In the genomic region with DNA sequence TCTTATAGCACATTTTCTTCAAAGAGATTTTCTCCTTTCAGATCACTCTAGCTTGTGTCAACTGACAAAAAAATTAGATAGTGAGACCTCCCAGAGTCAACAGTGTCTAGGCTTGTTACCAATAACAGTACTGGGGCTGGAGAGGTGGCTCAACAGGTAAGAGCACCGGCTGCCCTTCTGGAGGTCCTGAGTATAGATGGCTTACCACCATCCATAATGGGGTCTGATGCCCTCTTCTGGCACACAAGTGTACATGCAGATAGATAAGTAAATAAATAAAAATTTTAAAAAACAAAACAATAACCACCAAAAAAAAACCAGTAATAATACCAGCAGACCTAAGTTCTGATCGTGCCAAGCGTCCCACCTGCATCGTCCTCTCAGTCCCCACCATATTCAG, we compare ENCODE assay signal across 15 mouse cellular contexts.
DNase-seq lines count a peak whose midpoint lies in the region.
"Had no signal": no experiment of that assay in that cellular context is flagged by ENCODE, and none has a peak within 500 bp of the region (broad histone marks: within the 10 kb centered on the region; RNA-seq: fewer than 3 reads in every experiment).

No protein-coding gene starts in this region.

- no peak overlapping the region for H3K27ac ChIP-seq in forebrain, embryonic 10.5 days
- H3K27ac ChIP-seq: hindbrain, embryonic 10.5 days; liver, embryonic 15.5 days; midbrain, embryonic 10.5 days; neural tube, embryonic 12.5 days had no signal

- no peak overlapping the region for H3K4me3 ChIP-seq in forebrain, embryonic 10.5 days
- H3K4me3 ChIP-seq: hindbrain, embryonic 10.5 days; liver, embryonic 15.5 days; midbrain, embryonic 10.5 days; neural tube, embryonic 12.5 days had no signal

- no peaks in the 10 kb centered on the region for H3K36me3 ChIP-seq in forebrain, embryonic 10.5 days (replicated peaks)
- H3K36me3 ChIP-seq: hindbrain, embryonic 10.5 days; liver, embryonic 15.5 days; midbrain, embryonic 10.5 days; neural tube, embryonic 12.5 days had no signal

- no peaks in the 10 kb centered on the region for H3K9me3 ChIP-seq in forebrain, embryonic 10.5 days
- H3K9me3 ChIP-seq: hindbrain, embryonic 10.5 days; liver, embryonic 15.5 days; midbrain, embryonic 10.5 days; neural tube, embryonic 12.5 days had no signal

- peak; percentile 35 for DNase-seq in embryo, embryonic 10 days (ENCODE audit: low spot score)
- no peak for DNase-seq in embryo, embryonic 9.5 days (ENCODE audit: extremely low spot score)
- DNase-seq in kidney, postnatal 36 days = peak; percentile 7 to 16
- no peak for DNase-seq in kidney, adult 18-20 months
- peak; percentile 30 for DNase-seq in 3T3-L1 (ENCODE audit: low read depth, low spot score)
- DNase-seq in ZHBTc4 (ENCODE audit: low read depth, low spot score) = peak; percentile 18
- no peak for DNase-seq in c-Kit-positive CD71-positive TER-119-positive erythroid progenitor cells, embryonic 14.5 days (ENCODE audit: low spot score)
- DNase-seq in forebrain, embryonic 10.5 days (ENCODE audit: extremely low spot score, low spot score) = no peak
- DNase-seq: cerebellum, postnatal 36 days; kidney, postnatal 14 days; thymus, postnatal 36 days had no signal

- H3K27me3 ChIP-seq in forebrain, embryonic 10.5 days (ENCODE audit: poor library complexity, severe bottlenecking) = no peaks in the 10 kb centered on the region
- H3K27me3 ChIP-seq: liver, embryonic 15.5 days; neural tube, embryonic 12.5 days had no signal

- H3K4me1 ChIP-seq in forebrain, embryonic 10.5 days = no peaks in the 10 kb centered on the region
- H3K4me1 ChIP-seq: hindbrain, embryonic 10.5 days; midbrain, embryonic 10.5 days; neural tube, embryonic 12.5 days had no signal

- 83% methylated on average over 4 of the region's 4 CpGs for WGBS in forebrain, embryonic 10.5 days

Comparison
In these comparisons a context has a peak if more than half of its experiments do, and no peak if none do; other contexts are left out.
1. DNase-seq: peak in embryo, embryonic 10 days (single experiment), kidney, postnatal 36 days (2 of 2), 3T3-L1 (single experiment) and ZHBTc4 (single experiment); none in embryo, embryonic 9.5 days (single experiment), kidney, adult 18-20 months (single experiment), c-Kit-positive CD71-positive TER-119-positive erythroid progenitor cells, embryonic 14.5 days (single experiment) and forebrain, embryonic 10.5 days (single experiment).